Mouse (Mus musculus) mesoderm, embryonic 11.5 days (tissue): ENCODE data around the gene Man1b1.

Experiments
- DNase-seq: peaks from one replicate; pipeline ENCODE4 v3.0.0-alpha.2; 2012; ENCODE audit warnings: low read depth, low spot score

The Man1b1 gene

DNA sequence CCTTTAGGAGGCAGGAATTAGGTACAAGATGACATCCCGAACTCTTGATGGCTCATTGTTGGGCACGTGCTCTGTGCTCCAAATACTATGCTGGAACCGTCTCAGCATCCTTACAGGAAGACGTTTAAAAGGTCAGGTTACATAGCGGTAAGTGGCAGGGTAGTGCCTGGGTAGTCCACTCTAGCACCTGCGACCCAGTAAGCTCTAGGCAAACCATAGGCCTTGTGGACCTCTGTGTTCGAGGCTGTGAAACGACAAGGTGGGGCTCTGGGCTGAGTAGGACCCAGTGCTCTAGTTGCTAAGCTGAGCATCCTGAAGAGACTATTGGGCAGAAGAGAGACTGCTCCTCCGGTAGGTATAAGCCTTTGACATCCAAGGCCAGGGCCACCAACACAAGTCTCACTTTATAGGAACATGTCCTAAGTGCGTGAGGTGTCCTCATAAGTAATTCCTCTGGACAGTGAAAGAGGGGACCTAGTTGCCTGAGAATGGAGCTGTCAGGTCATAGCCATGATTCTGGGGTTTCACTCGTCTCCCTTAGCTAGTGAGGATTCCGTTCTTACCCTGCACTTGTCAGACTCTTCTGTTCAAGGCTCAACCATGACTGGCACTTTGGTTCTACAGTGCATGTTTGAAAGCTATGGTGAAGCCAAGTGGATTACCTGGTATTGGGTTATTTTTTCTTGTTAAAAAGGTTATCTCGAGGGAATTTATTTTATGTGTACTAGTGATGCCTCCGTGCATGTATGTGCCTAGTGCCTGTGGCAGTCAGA lies 26.4 kb upstream of the Man1b1 start:
- DNase-seq = no peak

- no peak for DNase-seq
Measured at GRCm38 (mm10) chr2:25310180-25310579, 22.0 kb upstream of the Man1b1 start.

DNA sequence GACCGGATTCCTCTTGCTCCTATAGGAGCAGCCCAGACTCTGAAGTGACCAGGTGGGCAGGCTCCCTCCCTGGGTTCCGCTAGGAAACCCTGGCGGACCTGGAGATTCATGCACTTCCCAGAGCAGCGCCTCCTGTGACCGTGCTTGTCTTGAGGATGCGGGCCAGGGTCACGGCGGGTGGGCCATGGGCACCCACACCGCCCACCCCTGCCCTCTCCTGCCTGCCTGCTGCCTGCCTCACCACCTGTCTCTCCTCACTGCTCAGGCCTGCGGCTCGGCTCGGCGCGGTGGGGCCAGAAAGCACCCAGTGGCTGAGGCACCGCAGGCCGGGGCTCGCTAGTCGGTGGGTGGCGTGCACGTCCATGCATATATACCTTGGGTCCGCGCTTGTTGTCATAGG lies 21.2 kb upstream of the Man1b1 start:
- no peak for DNase-seq

DNA sequence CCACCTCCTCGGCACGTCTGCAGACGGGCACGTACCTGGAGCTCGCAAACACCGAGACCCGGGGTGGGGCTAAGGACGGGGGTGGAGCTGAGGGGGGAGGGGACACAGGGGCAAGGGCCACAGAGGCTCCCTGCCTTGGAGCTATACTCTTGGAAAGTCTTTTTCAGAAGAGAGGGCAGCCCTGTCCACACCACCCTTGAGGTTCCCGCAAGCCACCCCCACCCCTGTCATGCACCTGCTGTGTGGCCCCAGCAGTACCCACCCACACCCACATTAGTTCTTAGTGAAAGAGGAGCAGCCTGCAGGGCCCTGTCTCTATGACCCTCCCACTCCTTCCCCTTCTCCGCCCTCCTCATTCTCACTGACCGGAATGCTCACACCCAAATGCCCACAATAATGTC lies 20.6 kb upstream of the Man1b1 start:
- no peak for DNase-seq

DNA sequence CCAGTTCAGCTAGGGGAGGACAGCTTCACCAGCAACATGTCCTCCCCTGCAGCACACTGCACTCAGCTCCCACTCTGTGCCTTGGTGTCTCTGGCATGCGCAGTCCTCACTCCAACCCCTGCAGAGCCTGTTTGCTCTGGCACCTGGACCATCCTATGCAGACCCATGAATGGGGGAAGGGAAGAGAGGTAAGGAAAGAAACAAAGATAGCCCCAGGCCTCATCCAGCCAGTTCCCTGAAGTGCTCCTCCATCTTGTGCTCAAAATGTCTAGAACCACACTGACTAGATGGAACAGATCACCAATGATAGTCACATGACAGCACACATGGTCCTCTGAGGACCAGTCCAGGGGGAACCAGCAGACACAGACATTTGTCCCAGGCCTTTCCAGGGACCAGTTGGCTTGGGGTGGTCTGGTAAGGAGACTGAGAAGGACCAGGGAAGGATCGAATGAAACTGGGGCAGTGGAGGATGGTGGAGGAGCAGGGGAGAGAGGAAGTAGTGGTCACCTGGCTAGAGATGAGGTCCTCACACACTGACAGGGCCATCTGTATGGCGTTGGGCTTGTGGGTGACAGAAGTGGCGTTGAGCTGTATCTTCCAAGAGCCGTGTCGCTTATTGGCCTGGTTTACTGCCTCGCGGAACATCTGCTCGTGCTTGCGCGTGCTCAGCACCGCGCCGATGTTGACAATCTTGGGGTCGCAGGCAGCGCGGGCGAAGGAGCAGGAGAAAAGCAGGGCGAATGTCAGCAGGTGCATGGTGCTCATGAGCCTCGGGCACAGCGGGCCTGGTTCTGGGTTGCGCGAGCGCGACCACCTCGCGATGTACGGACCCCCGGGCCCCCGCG lies 13.8 kb upstream of the Man1b1 start:
- no peak for DNase-seq

DNA sequence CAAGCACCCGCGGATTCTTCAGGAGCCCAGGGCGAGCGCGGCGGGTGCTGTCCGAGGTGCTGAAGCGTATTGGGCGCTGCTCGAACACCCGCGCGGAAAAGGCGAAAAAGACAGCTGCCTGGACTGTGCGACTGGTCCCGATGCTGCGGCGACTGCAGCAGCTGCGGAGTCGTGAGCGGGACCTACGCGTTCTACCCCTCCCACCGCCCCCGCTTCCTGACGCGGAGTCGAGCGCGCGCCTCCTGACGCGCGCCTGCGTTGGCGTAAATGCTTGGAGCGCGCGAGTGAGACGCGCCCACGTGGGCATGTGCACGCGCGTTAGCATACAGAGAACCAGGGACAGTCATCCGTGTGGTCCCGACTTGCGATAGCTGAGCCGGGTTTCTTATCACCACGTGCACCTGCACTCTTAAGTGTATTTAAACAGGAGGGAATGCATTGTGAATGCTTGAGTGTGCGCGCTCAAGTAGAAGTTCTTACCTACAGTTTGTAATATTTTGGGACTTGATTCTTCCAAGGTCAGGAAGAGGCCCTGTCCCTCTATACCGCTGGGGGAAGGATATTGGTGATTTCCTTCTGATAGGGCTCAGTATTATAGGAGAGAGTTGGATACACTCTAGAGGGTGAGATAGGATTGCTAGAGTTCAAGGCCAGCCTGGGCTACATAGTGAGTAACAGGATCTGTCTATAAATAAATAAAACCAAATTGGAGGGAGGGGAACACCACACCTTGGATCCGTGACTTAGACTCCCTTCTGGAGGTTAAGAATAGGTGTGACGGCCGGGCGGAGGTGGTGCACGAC lies 13.0 kb upstream of the Man1b1 start, which contains the start of gene Grin1:
Grin1 (minus strand) TSS at position 217 of the 803 bp plus-strand sequence.
- DNase-seq = peak; percentile 79

GRCm38 (mm10) chr2:25320084-25320483 lies 12.1 kb upstream of the Man1b1 start:
- no peak for DNase-seq

- DNase-seq = no peak
Measured at GRCm38 (mm10) chr2:25326036-25326435, 6.1 kb upstream of the Man1b1 start.

GRCm38 (mm10) chr2:25328440-25328839 lies 3.7 kb upstream of the Man1b1 start:
- DNase-seq = peak; percentile 41

- DNase-seq = no peak
Measured at GRCm38 (mm10) chr2:25331470-25331869, 668 bp upstream of the Man1b1 start.

DNA sequence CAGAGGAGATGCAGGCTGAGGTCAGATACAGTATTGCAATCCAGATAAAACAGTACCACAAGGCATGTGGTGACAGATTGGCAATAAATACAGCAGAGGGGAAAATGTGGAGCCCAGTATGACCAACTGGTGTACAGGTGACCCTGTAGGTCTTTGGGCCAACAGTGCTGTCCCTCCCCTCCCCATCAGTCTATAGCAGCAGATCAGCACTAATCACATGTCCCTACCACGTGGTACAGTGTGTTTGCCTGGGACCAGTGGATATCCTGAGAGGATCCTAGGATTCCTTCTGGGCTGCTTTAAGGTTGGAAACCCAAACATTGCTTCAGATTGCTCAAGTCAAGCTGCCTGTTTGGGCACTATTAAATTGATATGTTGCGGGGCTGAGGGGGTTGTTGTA lies 1.4 kb downstream of the Man1b1 start:
- DNase-seq = no peak

DNA sequence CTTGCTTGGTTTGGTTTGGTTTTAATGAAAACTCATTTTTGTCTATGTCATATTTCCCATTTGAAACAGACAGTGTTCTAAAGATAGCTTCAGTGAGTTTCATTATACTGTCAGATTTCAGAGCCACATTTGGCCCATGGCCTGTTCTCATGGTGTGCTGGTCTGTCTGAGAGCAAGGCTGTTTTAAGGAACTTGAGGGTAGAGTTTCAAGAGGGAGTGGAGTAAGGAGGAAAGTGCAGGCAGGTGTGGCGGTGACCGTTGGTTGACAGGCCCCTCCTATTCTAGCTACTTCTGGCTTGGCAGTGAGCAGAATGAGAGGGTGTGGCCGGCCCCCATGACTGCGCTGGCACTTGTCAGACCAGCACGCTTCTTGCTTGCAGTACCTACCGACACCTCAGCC lies 6.2 kb downstream of the Man1b1 start:
- DNase-seq = no peak

- DNase-seq = no peak
Measured at GRCm38 (mm10) chr2:25348162-25348561, 16.0 kb downstream of the Man1b1 start.

- no peak for DNase-seq
Measured at GRCm38 (mm10) chr2:25349499-25349898, 17.4 kb downstream of the Man1b1 start.

GRCm38 (mm10) chr2:25350701-25351100 lies 18.6 kb downstream of the Man1b1 start:
- no peak for DNase-seq

DNA sequence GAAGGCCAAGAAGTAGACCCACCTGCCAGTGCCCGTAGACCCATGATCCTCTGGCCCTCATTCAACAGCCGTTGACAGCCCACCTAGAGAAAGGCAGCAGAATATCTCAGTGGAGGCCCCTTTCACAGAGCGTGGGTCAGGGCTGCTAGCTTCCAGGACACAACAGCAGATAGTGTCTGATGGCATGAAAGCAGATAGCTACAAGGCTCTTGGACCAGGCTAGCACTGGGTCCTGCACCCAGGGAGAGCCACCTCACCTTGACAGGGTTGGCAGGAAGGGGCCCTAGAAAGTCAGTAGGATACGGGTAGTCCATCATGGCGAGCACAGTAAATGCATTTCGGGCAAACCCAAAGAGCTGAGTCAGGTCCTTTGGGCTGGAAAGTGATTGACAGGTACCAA lies 22.1 kb downstream of the Man1b1 start:
- DNase-seq = no peak

DNA sequence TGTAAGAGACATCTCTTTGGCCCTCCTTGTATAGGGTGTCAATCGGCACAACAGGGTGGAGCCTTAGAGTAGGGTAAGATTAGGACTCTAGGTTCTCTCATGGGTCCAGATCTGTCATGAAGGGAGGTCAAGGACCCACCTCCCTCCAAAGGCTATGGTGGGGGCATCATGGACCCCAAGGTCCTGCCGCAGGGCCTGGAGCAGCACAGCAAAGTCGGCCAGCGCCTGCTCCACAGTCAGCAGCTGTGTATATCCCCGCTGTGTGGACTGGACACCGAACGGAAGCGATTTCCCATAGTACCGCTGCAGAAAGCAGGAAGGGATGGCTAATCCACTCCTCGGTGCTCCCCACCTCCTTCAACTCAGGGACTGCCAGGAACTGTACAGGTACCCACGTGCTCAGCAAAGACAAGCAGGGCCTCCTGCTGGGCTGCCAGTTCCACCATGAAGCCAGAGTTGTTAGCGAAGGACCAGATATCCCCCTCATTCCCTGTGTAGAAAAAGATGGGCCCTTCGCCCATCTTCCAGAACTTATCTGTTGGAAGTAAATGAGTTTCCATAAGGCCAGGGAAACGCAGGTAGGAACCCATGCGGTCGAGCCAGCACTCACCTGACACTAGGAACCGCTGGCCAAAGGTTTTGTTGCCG lies 23.4 kb downstream of the Man1b1 start:
- no peak for DNase-seq

GRCm38 (mm10) chr2:25356208-25357079 lies 24.3 kb downstream of the Man1b1 start, which contains the start of gene Dpp7:
Dpp7 (minus strand) TSS chr2:25356359.
- peak; percentile 89 for DNase-seq

- no peak for DNase-seq
Measured at GRCm38 (mm10) chr2:25359848-25360247, 27.7 kb downstream of the Man1b1 start.

GRCm38 (mm10) chr2:25363478-25364178 lies 31.5 kb downstream of the Man1b1 start:
- DNase-seq = no peak
